Mouse (Mus musculus) frontal cortex, adult (tissue): ENCODE measurements around the gene Olfr814.
"Not testable (repeated sequence)": the region's sequence is repeated elsewhere in the genome, so short reads cannot be mapped to it uniquely, and the experiment has no call there.

Source experiments
- ATAC-seq: cut with Nextera tagmentation; 2 replicates; pipeline ENCODE4 v1.9.2; 2017; ENCODE audit warnings: mild to moderate bottlenecking, moderate library complexity, mixed read lengths; ENCODE audit not compliant: low TSS enrichment

Gene Olfr814

DNA sequence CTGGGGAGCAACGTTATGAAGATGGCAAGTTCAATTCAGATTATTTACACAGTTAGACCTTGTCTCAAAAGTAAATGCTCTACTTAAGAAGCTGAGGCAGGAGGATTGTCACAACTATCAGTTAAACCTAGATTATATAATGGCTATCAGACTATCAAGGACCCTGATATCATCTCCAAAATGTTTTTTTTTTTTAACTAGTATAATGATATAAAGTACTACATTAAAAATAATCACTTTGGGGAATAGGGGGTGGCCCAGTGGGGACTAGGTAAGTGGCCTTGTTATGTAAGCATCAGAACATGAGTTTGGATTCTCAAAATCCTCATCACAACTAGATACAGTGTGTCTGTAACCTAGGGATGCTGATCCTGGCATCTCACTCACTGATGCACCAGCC lies at the start of gene Olfr814:
Gene Olfr814, minus strand, starts transcription at position 101 of the 400 bp plus-strand sequence.
- ATAC-seq, result not testable (repeated sequence)

DNA sequence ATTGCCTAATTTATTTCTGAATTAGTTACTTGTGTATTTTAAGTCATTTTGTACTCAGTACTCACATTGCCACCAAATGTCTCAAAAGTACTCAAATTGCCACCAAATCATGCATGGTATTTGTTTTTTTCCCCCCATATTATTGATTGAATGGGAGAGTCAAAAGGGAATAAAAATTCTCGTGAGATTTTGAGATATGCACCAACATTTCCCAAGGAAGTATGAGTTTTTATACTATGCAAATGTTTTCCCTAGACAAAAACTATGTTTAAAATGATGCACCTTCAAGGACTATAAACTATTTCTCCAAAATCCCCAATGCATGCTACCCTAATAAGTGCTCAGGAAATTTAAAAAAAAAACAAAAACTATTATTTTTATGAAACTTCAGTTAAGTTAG lies 35.8 kb upstream of the Olfr814 start, which contains the start of gene Olfr816:
Gene Olfr816, minus strand, starts transcription at position 101 of the 400 bp plus-strand sequence.
- ATAC-seq, result no peak

- ATAC-seq, result not testable (repeated sequence)
Measured at GRCm38 (mm10) chr10:129905767-129906166, 26.1 kb upstream of the Olfr814 start, which contains the start of gene Olfr815. Olfr815 (minus strand) TSS chr10:129905867.

GRCm38 (mm10) chr10:129885934-129886333 lies 6.3 kb upstream of the Olfr814 start:
- ATAC-seq, result no peak

- not testable (repeated sequence) for ATAC-seq
Measured at GRCm38 (mm10) chr10:129885496-129885895, 5.8 kb upstream of the Olfr814 start.

DNA sequence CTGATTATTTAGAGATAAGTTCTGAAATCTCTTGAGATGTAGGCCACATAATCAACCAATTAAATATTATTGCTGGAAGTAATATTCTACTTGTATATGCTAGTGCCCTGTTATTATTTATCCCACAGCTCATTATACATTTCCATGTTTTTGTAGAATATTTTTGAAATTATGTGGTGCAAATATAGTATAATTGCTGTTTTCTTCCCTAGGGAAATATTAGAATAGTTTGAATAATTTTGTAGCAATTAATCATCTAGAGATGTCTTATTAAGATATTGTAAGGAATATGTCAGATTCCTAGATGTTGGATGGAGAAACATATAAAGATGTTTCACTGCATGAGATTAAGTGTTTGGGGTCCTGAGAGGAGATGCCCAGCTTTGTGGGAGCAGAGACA lies 24.6 kb downstream of the Olfr814 start, which contains the start of gene Olfr813:
Gene Olfr813, plus strand, starts transcription at position 301 of the 400 bp plus-strand sequence.
- no peak for ATAC-seq

DNA sequence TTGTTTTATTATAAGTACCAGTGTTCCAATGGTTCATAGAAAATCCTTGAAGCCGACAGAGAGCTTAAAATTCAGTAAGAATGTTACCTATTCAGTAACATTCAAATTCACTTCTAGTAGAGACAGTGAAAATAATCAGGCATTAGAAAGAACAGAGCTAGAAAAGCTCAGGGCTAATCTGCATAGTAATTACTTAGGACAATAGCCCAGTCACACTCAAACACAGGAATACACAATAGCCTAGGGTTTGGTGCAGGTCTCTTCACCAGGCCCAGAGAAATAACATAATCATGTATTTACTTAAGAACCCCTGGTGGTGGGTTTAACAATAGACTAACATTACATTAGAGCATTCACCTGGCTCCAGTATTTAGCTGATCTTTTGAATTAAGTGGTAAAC lies 32.3 kb downstream of the Olfr814 start:
- ATAC-seq, result no peak

DNA sequence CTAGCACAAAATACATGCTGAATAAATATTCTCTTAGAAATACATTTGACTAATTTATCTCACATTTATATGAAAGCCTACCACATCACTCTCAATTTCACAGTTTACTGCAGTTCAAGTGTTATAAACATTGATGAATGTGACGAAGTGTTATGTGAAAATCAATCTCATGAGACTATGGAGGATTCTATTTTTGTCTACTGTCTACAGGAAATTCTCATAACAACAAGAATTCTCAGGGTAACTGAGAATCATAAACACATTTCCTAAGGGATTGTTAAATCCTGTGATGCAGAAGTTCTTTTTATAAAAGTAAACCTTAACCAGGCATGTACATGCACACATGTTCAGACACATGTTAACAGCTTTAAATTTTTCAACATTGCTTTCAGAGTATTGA lies 33.7 kb downstream of the Olfr814 start, which contains the start of gene Olfr812:
Gene Olfr812, minus strand, starts transcription at position 101 of the 400 bp plus-strand sequence.
- ATAC-seq, result no peak
